Mouse (Mus musculus) heart, postnatal 0 days (tissue): Measurements from ENCODE around the gene Tax1bp1. TPM values are rescaled to one million over a fixed set of nuclear protein-coding genes. Genes with fewer than 3 reads are reported as not detected.

Source experiments
- ATAC-seq: fragments of 200-750 bp; cut with Nextera tagmentation; 2 replicates; pipeline ENCODE4 v1.8.0; 2017; ENCODE audit warnings: low read depth, moderate number of reproducible peaks, moderate library complexity; ENCODE audit not compliant: insufficient read depth
- DNase-seq: peaks from one replicate; pipeline ENCODE4 v3.0.0-alpha.2; 2016; ENCODE audit warnings: low spot score
- H3K27ac ChIP-seq: fragments of 300-500 bp; sonication (generic); 2 replicates; pipeline ENCODE4 v1.5.1; 2014; ENCODE audit warnings: low read depth, mild to moderate bottlenecking
- H3K27me3 ChIP-seq: fragments of 300-500 bp; sonication (generic); 2 replicates; pipeline ENCODE4 v1.6.1; 2014; ENCODE audit warnings: low read length, mixed read lengths; ENCODE audit not compliant: control insufficient read depth, insufficient read depth
- H3K36me3 ChIP-seq: fragments of 300-500 bp; sonication (generic); replicated peaks from 2 replicates; pipeline ENCODE4 v1.6.1; 2014; ENCODE audit warnings: low read length, mixed read lengths; ENCODE audit not compliant: control insufficient read depth, insufficient read depth
- H3K4me1 ChIP-seq: fragments of 300-500 bp; sonication (generic); 2 replicates; pipeline ENCODE4 v1.6.1; 2014; ENCODE audit warnings: antibody characterized with exemption; ENCODE audit not compliant: control insufficient read depth, insufficient read depth
- H3K4me2 ChIP-seq: fragments of 300-500 bp; sonication (generic); 2 replicates; pipeline ENCODE4 v1.6.1; 2014; ENCODE audit warnings: low read depth, mild to moderate bottlenecking, low read length, moderate library complexity
- H3K4me3 ChIP-seq: fragments of 300-500 bp; sonication (generic); 2 replicates; pipeline ENCODE4 v1.5.1; 2014; ENCODE audit warnings: low read depth, low read length
- H3K9ac ChIP-seq: fragments of 300-500 bp; sonication (generic); replicated peaks from 2 replicates; pipeline ENCODE4 v1.6.1; 2014; ENCODE audit warnings: low read depth, low read length, mixed read lengths
- H3K9me3 ChIP-seq: fragments of 300-500 bp; sonication (generic); replicated peaks from 2 replicates; pipeline ENCODE4 v1.6.1; 2016; ENCODE audit warnings: low read length; ENCODE audit not compliant: control insufficient read depth
- CTCF ChIP-seq: IDR thresholded peaks from 2 replicates; pipeline ENCODE4 v1.5.1; 2016; ENCODE audit warnings: antibody characterized with exemption, control low read depth, low read depth
- EP300 ChIP-seq: IDR thresholded peaks from 2 replicates; pipeline ENCODE4 v1.6.1; 2016; ENCODE audit warnings: antibody characterized with exemption, low read depth
- WGBS: fragments of 180-500 bp; shearing (Covaris S2); extraction: QIAGEN DNeasy Blood & Tissue Kit; methylation state at CpG from one replicate; pipeline ENCODE4 v1.1.7; 2014; 5-methylcytosine and 5-hydroxymethylcytosine counted together
- polyA plus RNA-seq: library from polyadenylated mRNA; unstranded; fragments of >200 nt; fragmentation: Nextera tagmentation; extraction: Ambion mirVana; gene quantifications from 2 replicates; pipeline ENCODE4 v1.2.1, GENCODE M21; 2015
- total RNA-seq: library from RNA; depleted of rRNA; stranded (reverse); fragments of >200 nt; gene quantifications from 2 replicates; pipeline ENCODE4 v1.2.3, GENCODE M21; 2014; ENCODE audit warnings: low replicate concordance

The Tax1bp1 gene
- total and polyA plus RNA-seq, 2 experiments from 2014 or later: 44.9 to 128 TPM

DNA sequence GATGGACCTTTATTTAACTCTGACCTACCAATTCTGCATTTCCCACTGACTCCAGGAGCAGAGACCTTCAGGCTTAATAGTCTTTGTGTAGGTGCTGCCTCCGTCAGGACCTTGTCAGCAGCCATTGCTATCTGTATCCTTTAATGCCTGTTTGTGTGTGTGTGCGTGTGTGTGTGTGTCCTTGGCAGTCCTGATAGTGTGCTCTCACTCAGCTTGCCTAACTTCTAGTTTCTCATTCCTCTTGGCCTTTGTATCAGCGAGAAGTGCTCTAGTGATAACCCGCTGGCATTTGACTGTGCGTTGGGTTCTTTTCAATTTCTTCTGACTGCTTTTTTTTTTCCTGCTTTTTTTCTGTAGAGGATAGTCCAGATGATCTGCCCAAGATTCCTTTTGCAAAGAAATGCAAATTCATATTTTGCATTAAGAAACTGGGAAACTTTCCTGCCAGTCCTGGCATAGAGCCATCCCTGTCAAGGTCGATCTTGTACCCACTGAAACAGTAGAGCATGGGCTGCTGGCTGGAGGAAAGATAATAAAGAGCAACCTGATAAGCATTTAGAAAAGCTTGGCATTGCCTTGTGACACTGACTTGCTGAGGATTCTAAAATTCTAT lies 21.0 kb upstream of the Tax1bp1 start:
- Histone ChIP-seq H3K9ac (no peak overlapping the region), H3K4me3 (no peak overlapping the region), H3K9me3 (0 out of 2 replicates have a peak, but pooled peaks cover 3% of the 10 kb centered on the region), H3K4me2 (no peak overlapping the region), H3K27ac (no peak overlapping the region), H3K27me3 (no peaks in the 10 kb centered on the region), H3K4me1 (peaks cover 10% of the 10 kb centered on the region; the same call in 1 of the 2 replicates), H3K36me3 (no peaks in the 10 kb centered on the region)
- TF ChIP-seq CTCF: no peak
- no peak for TF ChIP-seq EP300
- ATAC-seq: no peak
- no peak for DNase-seq
- WGBS: 28% methylated on average over 6 of the region's 6 CpGs

DNA sequence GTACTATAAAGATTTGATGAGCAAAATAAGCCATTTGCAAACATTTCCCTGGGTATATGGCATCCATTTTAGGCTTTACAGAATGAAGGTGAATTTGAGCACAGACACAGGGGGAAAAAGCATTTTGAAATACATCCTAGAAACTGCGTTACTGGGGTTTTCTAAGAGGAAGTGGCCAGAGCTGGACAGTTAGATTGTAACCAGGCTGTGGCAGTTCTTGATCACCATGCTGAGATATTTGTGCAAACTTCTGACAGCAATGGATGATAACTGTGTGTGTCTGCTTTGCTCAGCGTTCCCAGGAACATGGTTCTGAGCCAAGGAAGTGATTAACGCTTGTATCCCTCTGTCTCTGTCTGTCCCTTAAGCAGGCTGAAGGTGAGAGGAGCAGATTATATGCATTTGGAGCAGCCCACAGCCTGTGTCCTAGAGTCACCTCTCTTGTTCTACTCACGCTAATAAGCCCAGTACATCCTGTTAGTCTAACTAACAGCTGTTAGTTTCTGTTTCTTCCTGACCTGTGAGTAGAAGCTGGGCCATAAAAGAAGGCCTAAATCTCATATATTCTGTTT lies 15.5 kb upstream of the Tax1bp1 start:
- Histone ChIP-seq H3K4me2 (no peak overlapping the region), H3K4me1 (no peaks in the 10 kb centered on the region), H3K4me3 (no peak overlapping the region), H3K9ac (no peak overlapping the region), H3K27ac (no peak overlapping the region), H3K27me3 (no peaks in the 10 kb centered on the region), H3K36me3 (no peaks in the 10 kb centered on the region), H3K9me3 (no peaks in the 10 kb centered on the region)
- DNase-seq (no peak), ATAC-seq (no peak)
- TF ChIP-seq EP300 (no peak), CTCF (no peak)
- 31% methylated on average over 4 of the region's 4 CpGs for WGBS

DNA sequence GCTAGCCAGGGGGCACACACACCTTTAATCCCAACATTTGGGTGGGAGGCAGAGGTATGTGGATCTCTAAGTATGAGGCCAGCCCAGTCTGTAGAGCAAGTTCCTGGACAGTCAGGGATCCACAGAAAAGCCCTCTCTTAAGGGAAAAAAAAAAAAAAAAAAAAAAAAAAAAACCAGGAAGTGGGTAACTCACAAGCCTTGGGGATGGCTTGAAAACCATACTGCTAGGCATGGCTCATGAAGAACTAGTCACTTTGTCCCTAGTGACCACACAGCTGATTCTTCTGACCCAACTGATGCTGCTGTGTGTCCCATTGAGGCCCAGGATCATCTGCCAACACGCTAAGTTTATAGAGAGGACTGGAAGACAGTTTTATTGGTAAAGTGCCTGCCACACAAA lies 14.5 kb upstream of the Tax1bp1 start:
- DNase-seq (no peak), ATAC-seq (no peak)
- H3K27me3 ChIP-seq: no peaks in the 10 kb centered on the region
- H3K27ac ChIP-seq: no peak overlapping the region
- no peak overlapping the region for H3K9ac ChIP-seq
- H3K9me3 ChIP-seq: no peaks in the 10 kb centered on the region
- H3K36me3 ChIP-seq: no peaks in the 10 kb centered on the region
- no peak overlapping the region for H3K4me3 ChIP-seq
- TF ChIP-seq EP300 (no peak), CTCF (no peak)
- H3K4me1 ChIP-seq: no peaks in the 10 kb centered on the region
- WGBS: 85% methylated on average over 1 of the region's 1 CpGs
- H3K4me2 ChIP-seq: no peak overlapping the region

DNA sequence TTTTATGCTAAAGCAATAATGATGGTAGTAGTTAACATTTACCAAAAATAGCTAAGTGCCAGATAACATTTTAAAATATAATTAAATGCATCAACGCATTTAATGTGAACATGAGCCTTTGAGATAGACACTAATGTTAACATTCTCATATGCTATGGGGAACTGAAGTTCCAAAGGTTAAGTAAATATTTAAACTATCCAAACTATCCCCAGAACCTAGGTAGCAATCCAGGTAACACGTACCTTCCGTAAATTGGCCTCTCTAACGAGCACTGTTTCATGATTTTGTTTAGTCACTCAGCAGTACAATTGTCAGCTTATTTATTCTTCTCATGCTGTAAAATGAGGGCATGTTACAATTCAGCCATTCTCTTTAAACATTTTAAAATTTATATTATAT lies 13.6 kb upstream of the Tax1bp1 start:
- 83% methylated on average over 4 of the region's 4 CpGs for WGBS

DNA sequence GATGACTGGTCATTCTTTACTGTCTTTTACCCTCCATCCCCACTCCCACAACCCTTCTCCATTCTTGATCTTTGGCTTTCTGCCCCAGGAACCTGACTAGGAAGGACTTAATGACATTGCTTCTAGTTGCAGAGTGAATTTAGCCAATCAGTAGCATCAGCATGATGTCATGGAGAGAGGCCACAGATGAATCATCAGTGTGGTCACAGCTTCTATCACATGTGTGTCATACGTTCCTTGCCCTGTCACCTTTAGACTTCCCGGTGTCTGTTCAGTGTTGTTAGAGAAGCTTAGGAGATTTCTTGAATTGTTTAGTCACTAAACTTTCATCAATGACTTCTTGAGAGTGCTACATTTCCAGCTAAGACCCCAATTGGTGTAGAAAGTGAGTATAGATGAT lies 10.3 kb upstream of the Tax1bp1 start:
- Histone ChIP-seq H3K27ac (no peak overlapping the region), H3K36me3 (no peaks in the 10 kb centered on the region), H3K9ac (no peak overlapping the region), H3K9me3 (no peaks in the 10 kb centered on the region), H3K4me3 (no peak overlapping the region), H3K4me2 (no peak overlapping the region), H3K4me1 (no peaks in the 10 kb centered on the region), H3K27me3 (no peaks in the 10 kb centered on the region)
- TF ChIP-seq EP300 (no peak), CTCF (no peak)
- 72% methylated on average over 2 of the region's 2 CpGs for WGBS
- no peak for DNase-seq
- ATAC-seq: no peak

More for the DNA sequence above, 13.6 kb upstream of the Tax1bp1 start:
- Histone ChIP-seq H3K9ac (no peak overlapping the region), H3K9me3 (no peaks in the 10 kb centered on the region), H3K4me1 (no peaks in the 10 kb centered on the region), H3K4me2 (no peak overlapping the region), H3K4me3 (no peak overlapping the region), H3K27ac (no peak overlapping the region), H3K27me3 (no peaks in the 10 kb centered on the region), H3K36me3 (no peaks in the 10 kb centered on the region)
- TF ChIP-seq CTCF (no peak), EP300 (no peak)
- DNase-seq (no peak), ATAC-seq (no peak)

DNA sequence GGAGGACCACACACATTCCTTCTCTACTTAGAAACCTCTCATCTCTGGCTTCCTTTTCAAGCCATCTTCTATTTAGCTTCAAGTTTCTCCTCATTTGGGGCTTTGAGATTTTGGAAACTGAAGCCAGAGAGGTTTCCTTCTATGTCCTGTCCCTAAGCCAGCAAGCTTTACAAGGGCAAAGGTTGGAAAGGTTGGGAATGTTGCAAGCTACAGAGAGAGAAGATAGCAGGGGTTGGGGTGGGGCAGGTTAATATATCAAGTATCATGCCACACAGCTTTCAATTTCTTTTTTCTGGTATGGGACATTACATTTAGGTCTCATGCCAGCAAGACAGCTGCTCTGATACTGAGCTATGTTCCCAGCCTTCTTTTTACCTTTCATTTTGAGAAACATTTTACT lies 8.2 kb upstream of the Tax1bp1 start:
- Histone ChIP-seq H3K4me3 (no peak overlapping the region), H3K9ac (no peak overlapping the region), H3K4me1 (no peaks in the 10 kb centered on the region), H3K27me3 (no peaks in the 10 kb centered on the region), H3K4me2 (no peak overlapping the region), H3K36me3 (no peaks in the 10 kb centered on the region), H3K9me3 (no peaks in the 10 kb centered on the region), H3K27ac (no peak overlapping the region)
- DNase-seq: no peak
- ATAC-seq: no peak
- no peak for TF ChIP-seq CTCF
- TF ChIP-seq EP300: no peak
